Mouse (Mus musculus) forebrain, embryonic 12.5 days (tissue): ENCODE data around the gene Thap3. TPM values are rescaled to one million over a fixed set of nuclear protein-coding genes. Genes with fewer than 3 reads are reported as not detected.

Source experiments
- ATAC-seq: fragments of 200-750 bp; cut with Nextera tagmentation; 2 replicates; pipeline ENCODE4 v1.8.0; 2017; ENCODE audit warnings: moderate TSS enrichment; ENCODE audit not compliant: low FRiP score
- H3K27ac ChIP-seq: fragments of 300-500 bp; sonication (generic); 2 replicates; pipeline ENCODE4 v1.5.1; 2016; ENCODE audit warnings: mild to moderate bottlenecking
- H3K27me3 ChIP-seq: fragments of 300-500 bp; sonication (generic); 2 replicates; pipeline ENCODE4 v1.6.1; 2016; ENCODE audit warnings: mild to moderate bottlenecking
- H3K36me3 ChIP-seq: fragments of 300-500 bp; sonication (generic); replicated peaks from 2 replicates; pipeline ENCODE4 v1.6.1; 2016; ENCODE audit warnings: mild to moderate bottlenecking
- H3K4me1 ChIP-seq: fragments of 300-500 bp; sonication (generic); 2 replicates; pipeline ENCODE4 v1.6.1; 2016
- H3K4me2 ChIP-seq: fragments of 300-500 bp; sonication (generic); 2 replicates; pipeline ENCODE4 v1.6.1; 2016; ENCODE audit warnings: mild to moderate bottlenecking, moderate library complexity
- H3K4me3 ChIP-seq: fragments of 300-500 bp; sonication (generic); replicated peaks from 2 replicates; pipeline ENCODE4 v1.5.1; 2016; ENCODE audit warnings: mild to moderate bottlenecking
- H3K9ac ChIP-seq: fragments of 300-500 bp; sonication (generic); 2 replicates; pipeline ENCODE4 v1.6.1; 2016; ENCODE audit warnings: mild to moderate bottlenecking
- H3K9me3 ChIP-seq: fragments of 300-500 bp; sonication (generic); 2 replicates; pipeline ENCODE4 v1.6.1; 2016
- WGBS: fragments of 180-500 bp; shearing (Covaris S2); methylation state at CpG from one replicate; pipeline ENCODE4 v1.1.7; 2016; 5-methylcytosine and 5-hydroxymethylcytosine counted together
- polyA plus RNA-seq: library from polyadenylated mRNA; unstranded; fragments of >200 nt; fragmentation: Nextera tagmentation; extraction: Ambion mirVana; gene quantifications from 2 replicates; pipeline ENCODE4 v1.2.1, GENCODE M21; 2016

Gene Thap3
- polyA plus RNA-seq, 1 experiment from 2014 or later, result 38.6 TPM

GRCm38 (mm10) chr4:151994228-151995171 lies 5.7 kb upstream of the Thap3 start:
- WGBS, result 1% methylated on average over 61 of the region's 61 CpGs
- Histone ChIP-seq H3K9me3 (no peaks in the 10 kb centered on the region), H3K9ac (peak overlapping the region; percentile 87), H3K4me3 (peak overlapping the region; percentile 98), H3K36me3 (peaks cover 27% of the 10 kb centered on the region), H3K27me3 (0 out of 2 replicates have a peak, but pooled peaks cover 4% of the 10 kb centered on the region), H3K4me1 (peaks cover 21% of the 10 kb centered on the region), H3K27ac (peak overlapping the region; percentile 75), H3K4me2 (peak overlapping the region; percentile 80)
- ATAC-seq, result peak; percentile 5; the same call in 1 of the 2 replicates

DNA sequence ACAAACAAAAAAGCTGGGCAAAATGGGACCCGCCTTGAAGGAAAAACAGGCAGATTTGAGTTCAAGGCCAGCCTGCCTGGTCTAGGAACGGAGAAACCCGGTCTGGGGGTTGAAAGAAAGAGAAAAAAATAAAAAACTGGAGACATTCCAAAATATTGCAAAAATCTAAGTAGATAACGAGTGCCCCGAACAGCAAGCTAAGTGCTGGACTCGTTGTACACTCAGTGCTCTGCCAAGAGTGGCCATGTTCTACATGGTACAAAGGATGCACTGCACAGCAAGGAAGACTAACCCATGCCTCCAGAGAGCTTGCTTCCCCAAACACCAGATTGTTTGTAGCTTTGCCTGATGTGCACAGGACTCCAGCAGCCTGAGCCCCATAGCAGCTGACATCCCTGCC lies 4.2 kb upstream of the Thap3 start:
- ATAC-seq, result no peak
- H3K27me3 ChIP-seq, result 0 out of 2 replicates have a peak, but pooled peaks cover 4% of the 10 kb centered on the region
- H3K36me3 ChIP-seq, result peaks cover 27% of the 10 kb centered on the region
- 81% methylated on average over 6 of the region's 6 CpGs for WGBS
- H3K4me2 ChIP-seq, result no peak overlapping the region
- H3K4me1 ChIP-seq, result peaks cover 28% of the 10 kb centered on the region
- no peak overlapping the region for H3K27ac ChIP-seq
- no peak overlapping the region for H3K4me3 ChIP-seq
- no peak overlapping the region for H3K9ac ChIP-seq
- no peaks in the 10 kb centered on the region for H3K9me3 ChIP-seq

- H3K27me3 ChIP-seq, result 0 out of 2 replicates have a peak, but pooled peaks cover 4% of the 10 kb centered on the region
- no peaks in the 10 kb centered on the region for H3K9me3 ChIP-seq
- H3K4me3 ChIP-seq, result no peak overlapping the region
- no peak for ATAC-seq
- no peak overlapping the region for H3K9ac ChIP-seq
- peaks cover 32% of the 10 kb centered on the region for H3K4me1 ChIP-seq
- H3K4me2 ChIP-seq, result no peak overlapping the region
- WGBS, result 90% methylated on average over 9 of the region's 9 CpGs
- H3K27ac ChIP-seq, result no peak overlapping the region
- peaks cover 27% of the 10 kb centered on the region for H3K36me3 ChIP-seq
These were observed 3.3 kb upstream of the Thap3 start for GRCm38 (mm10) chr4:151992091-151992490.

- Histone ChIP-seq H3K9me3 (no peaks in the 10 kb centered on the region), H3K27ac (peak overlapping the region; percentile 72), H3K4me3 (peak overlapping the region; percentile 77), H3K27me3 (0 out of 2 replicates have a peak, but pooled peaks cover 4% of the 10 kb centered on the region), H3K9ac (peak overlapping the region; percentile 92), H3K4me1 (peaks cover 37% of the 10 kb centered on the region), H3K4me2 (peak overlapping the region; percentile 83), H3K36me3 (peaks cover 38% of the 10 kb centered on the region)
- 33% methylated on average over 6 of the region's 6 CpGs for WGBS
- ATAC-seq, result peak; percentile 12; the same call in 1 of the 2 replicates
These were observed 302 bp upstream of the Thap3 start for GRCm38 (mm10) chr4:151989110-151989488.

GRCm38 (mm10) chr4:151988014-151988341 lies 819 bp downstream of the Thap3 start:
- Histone ChIP-seq H3K27me3 (no peaks in the 10 kb centered on the region), H3K4me2 (peak overlapping the region; percentile 83), H3K9ac (peak overlapping the region; percentile 92), H3K4me3 (peak overlapping the region; percentile 77), H3K9me3 (no peaks in the 10 kb centered on the region), H3K4me1 (peaks cover 37% of the 10 kb centered on the region), H3K36me3 (peaks cover 42% of the 10 kb centered on the region), H3K27ac (peak overlapping the region; percentile 72; the same call in 1 of the 2 replicates)
- no peak for ATAC-seq
- 22% methylated on average over 10 of the region's 10 CpGs for WGBS

DNA sequence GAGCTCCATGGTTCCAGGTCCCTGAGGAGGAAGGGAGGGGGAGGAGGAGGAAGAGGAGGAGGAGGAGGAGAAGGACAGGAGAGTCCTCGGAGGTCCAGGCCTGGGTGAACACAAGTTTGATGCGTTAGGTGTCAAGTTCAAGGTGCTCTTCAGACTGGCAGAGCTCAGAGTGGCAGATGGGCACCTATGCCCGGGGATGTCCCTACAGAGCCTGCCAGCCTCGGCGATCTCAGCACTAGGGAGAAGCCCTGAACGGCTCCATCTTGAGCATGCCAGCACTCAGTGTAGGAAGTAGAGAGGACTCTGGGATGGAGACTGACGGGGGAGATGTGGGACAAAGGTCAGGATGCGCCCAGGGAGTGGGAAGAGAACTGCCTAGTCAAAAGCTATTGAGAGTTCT lies 2.1 kb downstream of the Thap3 start:
- Histone ChIP-seq H3K27me3 (no peaks in the 10 kb centered on the region), H3K9me3 (no peaks in the 10 kb centered on the region), H3K4me1 (peaks cover 39% of the 10 kb centered on the region), H3K4me2 (no peak overlapping the region), H3K9ac (peak overlapping the region; percentile 36; the same call in 1 of the 2 replicates), H3K27ac (no peak overlapping the region), H3K36me3 (peaks cover 38% of the 10 kb centered on the region), H3K4me3 (no peak overlapping the region)
- 68% methylated on average over 8 of the region's 8 CpGs for WGBS
- ATAC-seq, result no peak

DNA sequence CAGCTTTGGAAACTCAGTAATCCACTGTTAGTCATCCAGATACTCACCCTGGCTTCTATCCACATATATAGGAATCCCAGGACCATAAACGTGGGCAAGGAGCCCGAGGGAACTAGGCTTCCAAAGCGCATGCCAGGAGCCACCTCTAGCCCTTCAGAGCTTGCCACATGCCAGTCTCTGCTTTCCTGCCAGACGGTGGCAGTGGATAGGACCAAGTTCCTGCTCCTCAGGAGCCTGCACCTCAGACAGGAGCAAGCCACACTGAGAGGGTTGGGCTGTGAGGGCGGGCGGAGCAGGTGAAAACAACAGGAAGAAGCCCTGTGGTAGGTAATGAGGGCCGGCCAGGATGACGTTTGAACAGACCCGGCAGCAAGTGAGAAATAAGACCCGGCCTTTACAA lies 2.9 kb downstream of the Thap3 start:
- Histone ChIP-seq H3K4me2 (no peak overlapping the region), H3K27me3 (no peaks in the 10 kb centered on the region), H3K9me3 (no peaks in the 10 kb centered on the region), H3K36me3 (peaks cover 32% of the 10 kb centered on the region), H3K4me3 (no peak overlapping the region), H3K27ac (no peak overlapping the region), H3K4me1 (peaks cover 42% of the 10 kb centered on the region), H3K9ac (no peak overlapping the region)
- no peak for ATAC-seq
- 43% methylated on average over 10 of the region's 10 CpGs for WGBS

DNA sequence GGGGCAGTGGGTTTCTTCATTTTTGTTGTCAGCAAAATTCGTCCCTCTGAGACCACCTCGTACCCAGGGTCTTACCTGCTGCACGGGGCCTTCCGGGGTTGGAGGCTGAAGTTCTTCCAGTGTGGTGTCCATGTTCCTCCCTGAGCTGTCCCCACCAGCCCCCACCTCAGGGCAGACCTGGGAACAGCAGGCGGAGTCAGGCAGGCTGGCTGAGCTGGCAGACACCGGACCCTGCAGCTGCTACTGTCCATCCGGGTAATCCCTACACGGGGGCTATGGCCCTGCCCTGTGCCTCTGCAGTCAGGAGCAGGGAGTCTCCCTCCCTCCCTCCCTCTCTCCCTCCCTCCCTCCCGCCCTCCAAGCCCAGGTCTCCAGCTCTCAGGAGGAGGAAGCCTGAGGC lies 5.2 kb downstream of the Thap3 start:
- peak overlapping the region; percentile 8; the same call in 1 of the 2 replicates for H3K27ac ChIP-seq

GRCm38 (mm10) chr4:151983043-151983442 lies 5.8 kb downstream of the Thap3 start:
- no peak overlapping the region for H3K9ac ChIP-seq
- H3K27ac ChIP-seq, result peak overlapping the region; percentile 8; the same call in 1 of the 2 replicates
- H3K36me3 ChIP-seq, result peaks cover 46% of the 10 kb centered on the region
- H3K27me3 ChIP-seq, result no peaks in the 10 kb centered on the region
- H3K4me2 ChIP-seq, result no peak overlapping the region
- H3K4me3 ChIP-seq, result no peak overlapping the region
- ATAC-seq, result no peak
- no peaks in the 10 kb centered on the region for H3K9me3 ChIP-seq
- WGBS, result 60% methylated on average over 17 of the region's 17 CpGs
- peaks cover 35% of the 10 kb centered on the region for H3K4me1 ChIP-seq

More for the DNA sequence above, 5.2 kb downstream of the Thap3 start:
- H3K27me3 ChIP-seq, result no peaks in the 10 kb centered on the region
- peaks cover 38% of the 10 kb centered on the region for H3K4me1 ChIP-seq
- H3K9ac ChIP-seq, result no peak overlapping the region
- no peak for ATAC-seq
- WGBS, result 31% methylated on average over 9 of the region's 9 CpGs
- no peak overlapping the region for H3K4me2 ChIP-seq
- H3K36me3 ChIP-seq, result peaks cover 43% of the 10 kb centered on the region
- H3K9me3 ChIP-seq, result no peaks in the 10 kb centered on the region
- no peak overlapping the region for H3K4me3 ChIP-seq

GRCm38 (mm10) chr4:151981363-151981762 lies 7.4 kb downstream of the Thap3 start:
- peaks cover 21% of the 10 kb centered on the region for H3K4me1 ChIP-seq
- 13% methylated on average over 5 of the region's 5 CpGs for WGBS
- H3K4me2 ChIP-seq, result no peak overlapping the region
- H3K36me3 ChIP-seq, result peaks cover 57% of the 10 kb centered on the region
- H3K9me3 ChIP-seq, result no peaks in the 10 kb centered on the region
- no peak overlapping the region for H3K9ac ChIP-seq
- ATAC-seq, result peak; percentile 62
- no peaks in the 10 kb centered on the region for H3K27me3 ChIP-seq
- H3K4me3 ChIP-seq, result no peak overlapping the region
- no peak overlapping the region for H3K27ac ChIP-seq

GRCm38 (mm10) chr4:151980699-151981098 lies 8.1 kb downstream of the Thap3 start:
- WGBS, result 78% methylated on average over 8 of the region's 8 CpGs
- ATAC-seq, result no peak
- H3K27ac ChIP-seq, result no peak overlapping the region
- no peak overlapping the region for H3K4me2 ChIP-seq
- H3K27me3 ChIP-seq, result no peaks in the 10 kb centered on the region
- H3K4me3 ChIP-seq, result no peak overlapping the region
- peaks cover 15% of the 10 kb centered on the region for H3K4me1 ChIP-seq
- H3K36me3 ChIP-seq, result peaks cover 60% of the 10 kb centered on the region
- no peak overlapping the region for H3K9ac ChIP-seq
- no peaks in the 10 kb centered on the region for H3K9me3 ChIP-seq

DNA sequence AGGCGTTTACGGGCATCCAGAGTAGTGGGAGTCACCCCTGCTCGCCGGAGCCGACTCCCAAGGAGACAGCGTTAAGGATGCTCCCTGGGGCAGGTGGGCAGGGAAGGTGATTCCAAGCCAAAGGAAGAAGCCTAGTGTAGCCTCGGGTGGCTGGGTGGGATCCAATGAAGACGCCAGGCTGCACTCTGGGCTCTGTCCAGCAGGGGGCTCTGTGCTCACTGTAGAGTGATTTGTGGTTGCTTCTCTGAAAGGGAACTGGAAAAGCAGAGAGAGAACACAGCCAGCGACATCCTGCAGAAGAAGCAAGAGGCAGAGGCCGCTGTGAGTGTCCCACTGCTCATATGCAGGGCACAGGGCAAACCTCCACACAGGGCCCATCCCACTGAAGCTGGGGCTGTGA lies 11.0 kb downstream of the Thap3 start:
- Histone ChIP-seq H3K27me3 (no peaks in the 10 kb centered on the region), H3K4me2 (no peak overlapping the region), H3K4me1 (peaks cover 4% of the 10 kb centered on the region), H3K4me3 (no peak overlapping the region), H3K9ac (no peak overlapping the region), H3K36me3 (peaks cover 75% of the 10 kb centered on the region), H3K27ac (no peak overlapping the region), H3K9me3 (peaks cover 6% of the 10 kb centered on the region; the same call in 1 of the 2 replicates)
- peak; percentile 9; the same call in 1 of the 2 replicates for ATAC-seq
- WGBS, result 49% methylated on average over 10 of the region's 10 CpGs
